Mouse (Mus musculus) C2C12 (cell line): ENCODE measurements around the gene Hebp1. TPM values are rescaled to one million over a fixed set of nuclear protein-coding genes. Genes with fewer than 3 reads are reported as not detected.
A peak's percentile ranks its signal among the peaks of the same experiment; 100 is the strongest.

Source experiments
- H3K27me3 ChIP-seq: one replicate; pipeline ENCODE4 v1.6.1; 2011; ENCODE audit not compliant: control insufficient read depth, insufficient read depth, insufficient read length
- H3K36me3 ChIP-seq: one replicate; pipeline ENCODE4 v1.6.1; 2011; ENCODE audit not compliant: control insufficient read depth, insufficient read depth
- H3K4me3 ChIP-seq: one replicate; pipeline ENCODE4 v1.5.1; 2011; ENCODE audit warnings: mild to moderate bottlenecking, control low read depth; ENCODE audit not compliant: poor library complexity, insufficient read depth, severe bottlenecking
- H3K79me2 ChIP-seq: one replicate; pipeline ENCODE4 v1.6.1; 2011; ENCODE audit not compliant: control insufficient read depth, insufficient read depth
- H3K79me3 ChIP-seq: one replicate; pipeline ENCODE4 v1.6.1; 2011; ENCODE audit warnings: low read depth, control low read depth
- H3ac ChIP-seq: one replicate; pipeline ENCODE3; 2011; ENCODE audit warnings: low read depth; ENCODE audit not compliant: control insufficient read depth, insufficient read length
- CEBPB ChIP-seq: IDR thresholded peaks from one replicate; pipeline ENCODE4 v1.6.1; 2011; ENCODE audit warnings: low read depth, mild to moderate bottlenecking, control low read depth, moderate library complexity
- CTCF ChIP-seq: IDR thresholded peaks from one replicate; pipeline ENCODE4 v1.5.1; 2011; ENCODE audit not compliant: control insufficient read depth, insufficient read depth, insufficient read length
- FOSL1 ChIP-seq: IDR thresholded peaks from one replicate; pipeline ENCODE4 v1.8.0; 2011; ENCODE audit warnings: mild to moderate bottlenecking, low read length; ENCODE audit not compliant: poor library complexity, insufficient read depth, severe bottlenecking
- MAX ChIP-seq: IDR thresholded peaks from one replicate; pipeline ENCODE4 v1.6.1; 2011; ENCODE audit warnings: mild to moderate bottlenecking, control low read depth
- MYOD1 ChIP-seq: IDR thresholded peaks from one replicate; pipeline ENCODE4 v1.6.1; 2011; ENCODE audit warnings: low read depth; ENCODE audit not compliant: control insufficient read depth, insufficient read length
- MYOG ChIP-seq: IDR thresholded peaks from one replicate; pipeline ENCODE4 v1.6.1; 2011; ENCODE audit not compliant: control insufficient read depth, insufficient read length; ENCODE audit errors: extremely low read depth
- USF1 ChIP-seq: IDR thresholded peaks from one replicate; pipeline ENCODE4 v1.6.1; 2011; ENCODE audit warnings: low read depth, mild to moderate bottlenecking, control low read depth, moderate library complexity
- polyA plus RNA-seq: library from polyadenylated mRNA; unstranded; fragments of >200 nt; fragmentation: generic; extraction: Trizol; gene quantifications from one replicate; pipeline ENCODE4 v1.2.1, GENCODE M21; 2012; ENCODE audit warnings: missing spikeins

The Hebp1 gene
- polyA plus RNA-seq, 1 experiment = 18.4 TPM

DNA sequence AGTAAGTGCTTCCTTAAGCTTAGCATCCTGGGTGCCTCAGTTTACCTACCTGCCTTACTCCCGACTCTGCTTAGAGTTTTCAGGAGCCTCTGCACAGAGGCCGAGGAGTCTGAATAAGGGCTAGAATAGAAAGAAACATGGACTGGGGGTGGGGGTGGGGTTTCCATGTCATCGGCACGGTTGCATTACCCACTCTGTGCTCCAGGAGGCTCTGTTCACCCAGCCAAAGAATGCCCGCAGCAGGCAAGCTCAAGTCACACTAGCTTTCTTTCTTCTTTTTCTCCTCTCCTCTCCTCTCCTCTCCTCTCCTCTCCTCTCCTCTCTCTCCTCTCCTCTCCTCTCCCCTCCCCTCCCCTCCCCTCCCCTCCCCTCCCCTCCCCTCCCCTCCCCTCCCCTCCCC lies 47.5 kb downstream of the Hebp1 start:
- Histone ChIP-seq H3ac (no peak overlapping the region), H3K4me3 (no peak overlapping the region), H3K79me2 (no peaks in the 10 kb centered on the region), H3K36me3 (no peaks in the 10 kb centered on the region), H3K27me3 (no peaks in the 10 kb centered on the region), H3K79me3 (no peaks in the 10 kb centered on the region)
- no peak for TF ChIP-seq USF1
- TF ChIP-seq FOSL1 = no peak
- TF ChIP-seq CEBPB = no peak
- TF ChIP-seq MYOD1 = no peak
- no peak for TF ChIP-seq CTCF
- no peak for TF ChIP-seq MYOG
- TF ChIP-seq MAX = no peak

DNA sequence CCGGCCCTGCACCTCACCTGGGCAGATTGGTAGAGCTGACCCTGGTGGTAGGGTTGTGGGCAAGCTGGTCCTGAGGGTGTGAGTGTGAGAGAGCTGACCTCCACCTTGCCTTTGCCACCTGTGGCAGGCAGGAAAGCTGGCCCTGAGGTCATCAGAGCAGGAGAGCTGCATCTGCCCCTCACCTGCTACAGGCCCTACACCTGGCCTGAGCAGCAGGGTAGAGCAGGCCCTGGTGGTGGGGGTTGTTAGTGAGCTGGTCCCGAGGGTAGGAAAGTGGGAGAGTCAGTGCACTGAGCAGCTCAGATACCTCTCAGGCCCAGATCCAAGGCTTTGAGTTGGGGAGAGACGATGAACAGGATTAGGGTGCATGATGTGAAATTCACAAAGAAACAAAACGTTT lies 48.1 kb downstream of the Hebp1 start:
- no peak for TF ChIP-seq MYOG
- no peak for TF ChIP-seq MAX
- no peak for TF ChIP-seq CEBPB
- TF ChIP-seq MYOD1 = no peak
- TF ChIP-seq USF1 = no peak
- TF ChIP-seq CTCF = no peak
- TF ChIP-seq FOSL1 = no peak
- no peak overlapping the region for H3K4me3 ChIP-seq
- H3K79me3 ChIP-seq = no peaks in the 10 kb centered on the region
- H3ac ChIP-seq = no peak overlapping the region
- H3K27me3 ChIP-seq = no peaks in the 10 kb centered on the region
- H3K79me2 ChIP-seq = no peaks in the 10 kb centered on the region
- no peaks in the 10 kb centered on the region for H3K36me3 ChIP-seq

DNA sequence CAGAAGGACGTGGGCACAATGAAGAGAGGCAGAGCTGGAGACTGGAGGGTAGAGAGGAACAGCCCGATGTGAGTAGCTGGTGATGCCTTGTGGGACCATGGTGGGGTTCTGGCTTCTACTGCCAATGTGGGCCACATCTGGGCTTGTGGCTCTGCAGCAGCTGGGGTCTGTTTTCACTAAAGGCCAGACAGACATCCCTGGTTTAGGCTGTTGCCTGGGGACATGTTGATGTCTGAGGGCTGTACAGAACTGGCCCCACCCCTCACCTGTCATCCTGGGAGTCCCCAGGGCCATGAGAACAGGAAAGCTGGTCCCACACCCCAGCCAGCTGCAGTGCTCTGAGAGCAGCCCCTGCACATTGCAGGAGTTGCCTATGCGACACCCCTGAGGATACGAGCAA lies 48.6 kb downstream of the Hebp1 start:
- TF ChIP-seq MAX = no peak
- no peak for TF ChIP-seq CEBPB
- no peak for TF ChIP-seq FOSL1
- no peak for TF ChIP-seq MYOG
- no peak for TF ChIP-seq CTCF
- no peak for TF ChIP-seq MYOD1
- TF ChIP-seq USF1 = no peak
- Histone ChIP-seq H3K4me3 (no peak overlapping the region), H3ac (no peak overlapping the region), H3K79me3 (no peaks in the 10 kb centered on the region), H3K36me3 (no peaks in the 10 kb centered on the region), H3K27me3 (no peaks in the 10 kb centered on the region), H3K79me2 (no peaks in the 10 kb centered on the region)

DNA sequence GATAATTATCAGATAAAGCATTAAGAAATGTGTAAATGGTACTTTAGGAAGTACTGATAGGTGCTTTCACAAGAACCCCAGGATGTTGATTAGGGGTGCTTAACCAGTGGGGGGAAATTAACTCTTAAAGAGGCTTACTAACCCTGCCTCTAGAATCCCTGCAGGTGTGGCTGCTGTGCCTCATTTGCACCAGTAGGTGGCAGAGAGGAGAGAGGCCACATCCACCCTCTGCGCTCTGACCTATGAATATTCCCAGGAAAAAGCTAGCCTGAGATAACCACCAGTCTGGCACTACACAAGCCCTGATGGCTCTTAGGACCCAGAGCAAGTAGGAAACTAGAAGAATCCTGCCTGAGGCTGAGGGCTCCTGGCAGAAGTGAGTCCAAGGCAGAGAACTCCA lies 49.3 kb downstream of the Hebp1 start:
- no peak overlapping the region for H3ac ChIP-seq
- TF ChIP-seq MAX (no peak), CEBPB (no peak), MYOD1 (no peak), CTCF (no peak), MYOG (no peak)
- no peaks in the 10 kb centered on the region for H3K27me3 ChIP-seq
- no peak overlapping the region for H3K4me3 ChIP-seq
- H3K36me3 ChIP-seq = no peaks in the 10 kb centered on the region
- no peaks in the 10 kb centered on the region for H3K79me3 ChIP-seq
- H3K79me2 ChIP-seq = no peaks in the 10 kb centered on the region

GRCm38 (mm10) chr6:135145976-135146375 lies 51.8 kb downstream of the Hebp1 start:
- no peak overlapping the region for H3K4me3 ChIP-seq
- TF ChIP-seq MYOG (no peak), MAX (no peak), CEBPB (no peak), CTCF (no peak), FOSL1 (no peak), MYOD1 (no peak), USF1 (no peak)

GRCm38 (mm10) chr6:135144516-135144915 lies 53.3 kb downstream of the Hebp1 start:
- TF ChIP-seq CEBPB = no peak
- peak; percentile 59 for TF ChIP-seq CTCF
- TF ChIP-seq USF1 = no peak
- no peak for TF ChIP-seq MYOD1
- Histone ChIP-seq H3K79me3 (no peaks in the 10 kb centered on the region), H3K27me3 (no peaks in the 10 kb centered on the region)

More at GRCm38 (mm10) chr6:135145976-135146375, 51.8 kb downstream of the Hebp1 start:
- Histone ChIP-seq H3K36me3 (no peaks in the 10 kb centered on the region), H3K79me3 (no peaks in the 10 kb centered on the region), H3ac (no peak overlapping the region), H3K79me2 (no peaks in the 10 kb centered on the region), H3K27me3 (no peaks in the 10 kb centered on the region)

More at GRCm38 (mm10) chr6:135144516-135144915, 53.3 kb downstream of the Hebp1 start:
- H3K4me3 ChIP-seq = no peak overlapping the region
- no peaks in the 10 kb centered on the region for H3K79me2 ChIP-seq
- no peaks in the 10 kb centered on the region for H3K36me3 ChIP-seq
- H3ac ChIP-seq = no peak overlapping the region
